Mouse (Mus musculus) B cell, adult 2 months (primary cell): ENCODE data around the gene Pou2af1.

ENCODE experiments used
- DNase-seq, 2 experiments: peaks; one replicate each; pipeline ENCODE4 v3.0.0; 2022

The Pou2af1 gene

DNA sequence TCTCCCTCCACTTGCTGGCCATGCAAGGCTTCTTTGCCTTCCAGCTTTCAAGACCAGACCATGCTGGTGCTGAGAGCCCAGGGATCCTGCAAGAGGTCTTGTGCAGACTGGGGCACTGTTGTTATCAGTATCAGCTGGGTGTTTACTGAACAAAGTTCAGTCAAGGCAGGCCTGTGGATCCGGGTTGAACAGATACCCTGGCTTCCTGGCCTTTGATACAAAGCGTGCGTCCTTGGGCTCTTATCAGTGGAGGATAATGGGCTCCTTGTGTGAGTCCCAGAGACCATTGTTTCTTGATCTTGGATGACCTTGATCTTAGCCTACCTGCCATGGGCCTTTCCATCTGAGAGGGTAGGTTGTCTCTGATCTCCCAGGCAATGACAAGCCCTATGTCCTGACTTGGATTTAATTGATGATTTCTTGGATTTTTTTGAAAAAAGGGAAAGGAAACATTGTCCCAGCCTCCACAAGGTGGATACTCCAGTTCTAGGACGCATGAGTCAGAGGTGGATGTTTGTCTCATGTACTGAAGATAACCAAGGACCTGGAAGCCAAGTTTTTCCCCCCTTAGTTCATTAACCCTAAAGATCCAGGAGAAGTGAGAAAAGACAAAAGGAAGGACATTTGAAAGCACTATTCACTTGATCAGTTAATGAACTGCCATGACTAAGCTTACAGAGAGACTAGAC lies 17.3 kb downstream of the Pou2af1 start:
- no peak for DNase-seq

DNA sequence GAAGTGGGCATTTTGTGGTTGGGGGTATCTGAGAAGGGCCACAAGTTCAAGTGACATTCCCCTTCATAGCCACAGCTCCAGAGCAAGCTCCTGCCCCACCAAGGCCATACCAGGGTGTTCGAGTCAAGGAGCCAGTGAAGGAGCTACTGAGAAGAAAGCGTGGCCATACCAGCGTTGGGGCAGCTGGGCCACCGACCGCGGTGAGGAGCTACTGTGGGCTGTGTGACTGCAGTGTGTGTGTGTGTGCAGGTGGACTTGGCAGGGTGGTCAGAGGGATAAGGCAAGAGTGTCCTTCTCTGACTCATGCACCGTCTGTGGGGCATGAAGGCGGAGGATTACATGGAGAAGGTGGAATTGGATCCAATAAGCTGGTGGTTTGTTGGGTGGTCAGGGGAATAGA lies 18.7 kb downstream of the Pou2af1 start:
- no peak for DNase-seq

DNA sequence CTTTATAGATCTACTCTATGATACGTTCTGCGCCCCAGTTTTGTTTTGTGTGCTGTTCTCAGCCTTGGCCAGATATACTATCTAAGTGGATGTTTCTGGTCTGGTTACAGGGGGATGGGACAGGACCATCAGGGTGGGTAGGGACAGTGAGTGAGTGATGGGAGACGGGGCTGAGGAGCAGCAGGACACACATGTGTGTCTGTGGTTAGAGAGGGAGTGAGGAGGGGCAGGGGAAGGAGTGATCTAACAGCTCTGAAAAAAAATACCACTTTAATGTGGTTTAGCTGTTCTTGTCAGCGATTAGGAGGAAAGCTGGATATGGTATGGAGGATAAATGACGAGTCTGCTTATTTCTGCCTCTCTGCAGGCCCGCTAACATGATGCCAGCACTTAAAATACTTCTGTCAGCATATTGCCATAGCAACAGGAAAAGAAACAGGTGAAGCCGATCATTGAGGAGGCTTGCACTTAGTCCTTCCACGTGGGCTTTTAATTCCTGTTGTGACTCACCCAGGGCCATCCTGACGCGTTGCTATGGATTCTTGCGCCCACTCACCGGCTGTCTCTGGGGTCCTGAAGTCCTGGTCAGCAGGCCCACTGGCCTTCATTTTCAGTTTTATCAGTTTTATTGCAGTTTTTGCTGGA lies 25.4 kb downstream of the Pou2af1 start:
- DNase-seq = no peak

DNA sequence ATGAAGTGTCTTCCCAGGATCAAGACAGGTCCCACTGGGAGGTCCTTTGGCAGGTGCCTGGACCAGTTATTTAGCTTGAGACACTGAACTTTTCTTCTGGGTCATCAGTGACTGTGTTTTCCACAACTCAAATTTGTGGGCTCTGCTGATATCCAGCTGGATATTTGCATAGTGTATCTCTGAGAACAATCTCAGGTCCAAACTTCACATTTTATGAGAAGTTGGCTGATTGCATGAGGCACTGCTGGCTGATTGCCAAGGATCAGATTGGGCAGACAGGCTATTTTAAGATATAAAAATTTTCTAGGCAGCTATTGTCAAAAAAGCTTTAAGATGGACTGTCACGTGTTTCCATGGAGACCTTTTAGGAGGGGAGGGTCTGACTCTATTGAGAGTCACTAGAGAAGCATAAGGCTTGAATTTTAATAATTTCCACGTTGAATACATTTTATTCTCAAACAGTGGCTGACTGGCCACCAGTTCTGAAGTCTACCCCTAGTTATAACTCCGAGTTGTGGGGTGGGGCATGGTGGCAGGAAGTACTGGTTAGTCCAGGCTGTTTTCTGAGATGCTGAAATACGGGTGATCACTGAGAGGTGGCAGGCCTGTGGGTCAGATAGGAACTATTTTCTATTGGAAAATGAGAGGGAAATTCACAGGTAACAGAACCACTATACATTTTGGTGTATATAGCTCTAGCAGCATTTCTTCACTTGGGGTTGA lies 43.4 kb downstream of the Pou2af1 start:
- no peak for DNase-seq

DNA sequence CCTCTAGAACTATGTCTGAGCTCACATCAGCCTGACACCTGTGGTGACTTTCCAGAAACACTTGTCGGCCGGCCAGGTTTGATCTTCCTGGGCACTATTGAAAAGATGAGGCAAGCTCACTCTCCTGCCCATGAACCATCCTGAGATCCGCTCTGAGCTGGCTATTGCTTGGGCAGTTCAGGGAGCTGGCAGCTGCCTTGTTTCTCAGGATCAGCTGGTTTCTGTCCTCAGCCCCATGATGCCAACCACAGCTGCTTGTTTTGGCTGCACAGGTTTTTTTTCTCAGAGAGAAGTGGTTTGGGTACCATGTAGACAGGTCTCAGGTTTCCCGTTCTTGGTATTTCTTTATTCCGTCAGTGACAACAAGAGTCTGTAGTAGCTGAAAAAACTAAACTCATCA lies 44.9 kb downstream of the Pou2af1 start:
- no peak for DNase-seq

DNA sequence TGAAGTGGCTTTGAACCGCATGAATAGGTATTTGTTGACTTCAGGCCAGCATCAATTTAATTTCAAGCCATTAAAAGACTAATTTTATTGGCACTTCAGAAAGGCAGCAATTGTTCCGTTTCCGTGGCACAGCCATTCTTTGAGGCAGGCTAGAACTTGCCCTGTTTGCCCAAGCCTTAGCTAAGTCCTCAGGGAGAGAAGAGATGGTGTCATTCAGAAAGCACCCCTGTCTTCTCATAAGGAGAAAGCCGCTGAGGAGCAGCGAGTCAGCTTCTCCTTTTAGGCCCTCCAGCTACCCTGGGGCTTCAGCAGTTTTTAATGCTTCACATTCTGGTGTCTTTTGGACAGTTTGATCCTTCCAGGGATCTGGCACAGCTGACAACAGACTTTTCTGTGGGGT lies 55.3 kb downstream of the Pou2af1 start:
- DNase-seq = no peak

DNA sequence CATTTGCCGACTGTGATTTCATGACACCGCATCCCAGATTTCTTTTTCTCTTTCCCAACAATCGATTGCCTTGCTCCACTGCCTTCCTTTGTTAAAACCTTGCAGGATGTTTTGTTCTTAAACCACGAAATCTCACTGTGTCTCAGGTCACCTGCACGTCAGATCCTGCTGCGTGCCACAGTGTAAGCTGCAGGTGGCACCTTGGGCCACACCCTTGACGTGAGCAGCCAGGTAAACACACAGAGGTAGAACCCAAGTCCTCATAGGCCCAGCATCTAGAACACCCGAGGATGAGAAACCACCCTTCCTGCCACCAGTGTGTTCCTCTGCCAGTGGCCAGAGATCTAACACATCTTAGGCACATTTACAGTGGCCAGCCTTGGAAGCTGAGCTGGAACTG lies 57.6 kb downstream of the Pou2af1 start:
- DNase-seq = no peak

DNA sequence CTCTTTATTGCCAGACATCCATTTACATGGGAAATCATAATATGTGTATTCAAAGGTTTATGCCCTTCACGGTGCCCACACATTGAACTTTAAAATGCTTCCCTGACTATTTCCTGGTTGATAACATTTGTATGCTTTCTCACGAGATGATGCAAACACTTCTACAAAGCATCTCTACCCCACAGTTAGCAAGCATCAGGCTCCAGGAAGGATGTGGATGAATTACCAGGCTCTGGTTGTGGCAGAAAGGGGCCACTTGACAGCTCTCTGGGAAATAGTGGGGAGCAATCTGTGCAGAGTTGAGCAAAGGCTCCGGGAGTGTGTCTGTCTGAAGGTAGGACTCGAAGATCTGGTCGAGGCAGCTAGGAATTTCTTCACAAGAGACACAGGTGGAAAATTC lies 58.6 kb downstream of the Pou2af1 start:
- no peak for DNase-seq

DNA sequence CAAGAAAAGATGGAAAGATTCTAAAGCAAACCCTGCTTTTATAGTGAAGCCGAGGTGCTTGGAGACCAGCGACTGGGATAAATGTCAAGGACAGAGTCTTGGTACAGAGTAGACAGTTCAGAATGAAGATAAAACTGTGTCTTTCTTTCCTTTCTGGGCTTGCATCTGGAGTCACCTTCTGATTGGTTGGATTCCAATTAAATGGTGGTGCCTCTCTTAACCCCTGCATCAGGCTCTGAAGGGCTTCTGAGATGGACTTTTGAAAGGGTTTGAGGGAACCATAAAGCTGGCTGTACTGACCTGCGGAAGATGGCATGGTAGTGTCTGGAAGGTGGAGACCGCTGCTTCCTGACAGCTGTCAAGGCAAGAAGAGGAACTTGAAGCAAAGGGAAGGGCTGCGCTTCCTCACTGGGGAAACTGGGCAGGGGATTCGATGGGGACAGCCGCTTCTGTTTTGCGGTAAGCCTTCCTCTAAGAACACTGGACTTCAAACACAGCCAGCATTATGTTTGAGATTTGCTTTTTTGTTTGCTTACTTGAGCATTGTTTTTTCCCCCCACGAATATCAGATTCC lies 60.2 kb downstream of the Pou2af1 start:
- DNase-seq = peak; percentile 24 to 39

DNA sequence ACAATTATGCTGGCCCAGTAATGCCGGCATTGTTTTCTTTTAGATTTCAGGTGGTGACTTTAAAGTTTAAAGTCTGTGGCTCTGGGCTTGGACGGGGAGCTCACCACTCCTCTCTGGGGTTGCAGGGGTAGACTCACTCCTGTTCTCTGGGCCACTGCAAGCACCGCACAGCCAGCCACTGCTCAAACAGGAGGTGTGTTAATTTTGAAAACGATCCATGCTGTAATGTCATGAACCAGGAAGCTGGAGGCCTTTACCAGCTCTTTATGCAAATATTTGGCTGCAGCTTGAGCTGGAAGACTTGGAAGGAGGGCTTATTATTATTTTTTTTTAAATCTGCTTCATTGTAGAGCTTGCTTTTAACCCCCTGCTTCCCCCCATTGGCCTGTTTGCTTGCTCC lies 61.2 kb downstream of the Pou2af1 start:
- DNase-seq = no peak

DNA sequence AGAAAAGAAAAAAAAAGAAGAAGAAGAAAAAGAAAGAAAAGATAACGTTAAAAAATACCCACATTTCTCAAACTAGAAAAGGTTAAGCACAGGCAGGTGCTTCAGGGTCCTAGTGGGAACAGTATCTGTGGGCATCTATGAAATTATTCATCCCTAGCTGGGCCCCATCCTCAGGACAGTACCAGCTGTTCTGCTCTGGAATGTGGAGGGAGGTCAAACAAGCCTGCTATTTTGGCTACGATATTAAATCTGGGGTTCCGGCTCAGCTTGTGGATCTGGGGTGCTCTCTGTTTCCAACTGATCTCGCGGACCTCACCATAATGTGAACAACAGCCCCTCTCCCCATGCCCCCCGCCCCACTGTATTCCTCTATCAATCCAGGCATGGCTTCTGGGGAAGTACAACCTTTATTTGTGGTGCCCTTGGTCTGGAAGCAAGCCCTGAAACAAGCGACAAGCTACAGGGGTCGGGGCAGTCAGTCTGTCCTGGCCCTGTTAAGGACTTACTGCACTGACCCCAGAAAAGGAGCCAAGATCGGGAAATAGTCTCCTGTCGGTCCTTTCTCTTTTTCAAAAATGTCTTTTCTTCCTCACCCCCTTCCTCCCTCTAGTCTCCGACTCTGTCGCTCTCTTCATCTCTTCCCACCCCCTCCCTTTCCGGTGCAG lies 64.5 kb downstream of the Pou2af1 start:
- DNase-seq = no peak

DNA sequence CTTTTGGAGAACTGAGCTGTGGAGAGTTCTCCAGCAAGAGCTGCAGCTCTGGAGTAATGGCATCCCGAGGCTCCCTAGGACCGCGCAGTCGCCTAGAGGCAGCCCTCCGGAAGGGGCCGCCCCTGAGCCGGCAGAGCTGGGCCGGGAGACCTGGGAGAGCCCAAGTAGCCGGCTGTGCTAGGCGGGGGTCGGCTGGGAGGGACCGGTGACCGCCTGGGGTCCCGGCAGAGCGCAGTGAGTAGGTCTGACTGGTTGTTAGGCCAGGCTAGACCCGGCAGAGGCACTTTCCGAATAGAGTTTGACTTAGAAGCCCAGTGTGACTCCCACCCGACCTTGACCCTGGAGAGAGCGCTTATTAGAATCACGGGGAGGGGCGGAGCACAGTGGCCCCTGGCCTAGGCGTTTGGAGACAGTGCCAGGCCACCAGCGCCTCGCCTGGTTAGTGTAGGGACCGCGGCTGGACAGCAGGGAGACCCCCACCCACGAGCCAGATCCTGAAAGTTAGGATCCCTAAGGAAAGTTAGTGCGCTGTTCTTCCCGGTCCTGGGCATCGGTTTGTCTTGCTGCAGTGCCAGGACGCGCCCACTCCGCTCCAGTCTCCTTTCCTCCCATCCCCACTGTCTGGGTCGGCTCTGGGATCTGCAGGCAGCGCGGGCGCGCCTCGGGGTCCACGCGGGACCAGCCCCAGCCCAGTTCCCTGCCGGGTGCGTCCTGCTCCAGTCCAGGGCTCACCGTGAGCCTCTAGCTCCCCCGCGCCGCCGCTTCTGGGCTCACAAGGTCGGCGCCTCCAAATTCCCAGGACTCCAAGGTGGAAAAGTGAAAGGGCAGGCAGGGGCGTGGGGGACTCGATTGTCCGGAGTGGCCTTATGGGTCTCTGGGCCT lies 65.2 kb downstream of the Pou2af1 start, which contains the start of gene Colca2:
Colca2 (minus strand) TSS at position 70 of the 882 bp plus-strand sequence.
- DNase-seq = peak; percentile 25 to 36

DNA sequence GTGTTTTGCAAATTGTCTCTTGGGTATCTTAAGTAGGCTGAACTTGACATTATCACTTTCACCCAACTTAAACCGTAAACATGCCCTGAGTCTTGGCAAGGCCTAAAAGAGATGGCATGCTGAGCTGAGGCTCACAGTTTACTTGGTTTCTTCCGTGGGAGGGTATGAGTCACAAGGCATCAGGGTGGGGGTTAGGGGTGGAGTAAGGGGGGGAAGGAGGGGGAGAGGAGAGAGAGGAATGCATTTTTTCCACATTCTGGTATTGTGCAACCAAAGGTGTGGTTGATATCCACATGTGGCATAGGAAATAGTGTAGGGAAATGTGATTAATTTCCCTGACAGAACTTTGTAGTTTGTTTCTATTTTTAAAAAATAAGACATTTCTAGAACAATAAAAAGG lies 72.6 kb downstream of the Pou2af1 start:
- no peak for DNase-seq
